Mouse (Mus musculus): Measurements from ENCODE around the gene Trim80. TPM values are rescaled to one million over a fixed set of nuclear protein-coding genes. Genes with fewer than 3 reads are reported as not detected.
A peak's percentile ranks its signal among the peaks of the same experiment; 100 is the strongest.

Trim80 gene
- polyA plus RNA-seq, 1 experiment: not detected

DNA sequence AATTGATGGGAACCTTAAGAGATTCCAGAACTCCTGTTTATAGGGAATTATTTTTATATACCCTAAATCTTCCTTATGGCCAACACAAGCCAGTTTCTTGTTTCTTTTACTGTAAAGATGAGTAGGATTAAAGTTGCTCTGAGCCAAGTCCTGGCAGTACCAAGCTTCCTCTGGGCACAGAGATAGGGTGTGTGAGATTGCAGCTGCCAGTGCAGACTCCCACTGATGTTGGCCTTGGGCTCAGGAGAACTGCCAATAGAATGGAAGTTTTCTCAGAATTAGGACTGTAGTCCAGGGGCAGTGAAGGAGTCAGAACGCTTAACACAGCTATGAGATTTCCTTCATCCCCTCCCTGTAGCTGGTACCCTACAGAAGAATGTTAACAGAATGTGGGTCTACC is 19.0 kb upstream of the Trim80 start:
- H3K36me3 ChIP-seq (ENCODE audit: control insufficient read depth, insufficient read depth): peaks cover 6% of the 10 kb centered on the region
- TF ChIP-seq SRF (IDR thresholded peaks at IDR 0.05; ENCODE audit: control insufficient read depth, insufficient read length, low read depth) (no peak), TCF12 (IDR thresholded peaks at IDR 0.05; ENCODE audit: insufficient read depth, poor library complexity, severe bottlenecking) (no peak), TCF3 (IDR thresholded peaks at IDR 0.05; ENCODE audit: insufficient read length, low read depth) (no peak), E2F4 (IDR thresholded peaks at IDR 0.05; ENCODE audit: insufficient read depth) (no peak), MYOD1 (IDR thresholded peaks at IDR 0.05; ENCODE audit: control insufficient read depth in 1 of 3, insufficient read length in 2 of 3, low read depth in 2 of 3) (no peak), CEBPB (IDR thresholded peaks at IDR 0.05; ENCODE audit: insufficient read depth, poor library complexity, severe bottlenecking) (no peak), POLR2A (IDR thresholded peaks at IDR 0.05; ENCODE audit: insufficient read length, low read depth) (no peak), MYOG (IDR thresholded peaks at IDR 0.05; ENCODE audit: control insufficient read depth in 1 of 3, insufficient read depth in 1 of 3, insufficient read length in 2 of 3, low read depth in 2 of 3) (no peak), USF1 (IDR thresholded peaks at IDR 0.05; ENCODE audit: low read depth) (no peak), POLR2AphosphoS2 (IDR thresholded peaks at IDR 0.05; ENCODE audit: insufficient read length, low read depth) (no peak), MAX (IDR thresholded peaks at IDR 0.05; ENCODE audit: low read depth) (no peak)

DNA sequence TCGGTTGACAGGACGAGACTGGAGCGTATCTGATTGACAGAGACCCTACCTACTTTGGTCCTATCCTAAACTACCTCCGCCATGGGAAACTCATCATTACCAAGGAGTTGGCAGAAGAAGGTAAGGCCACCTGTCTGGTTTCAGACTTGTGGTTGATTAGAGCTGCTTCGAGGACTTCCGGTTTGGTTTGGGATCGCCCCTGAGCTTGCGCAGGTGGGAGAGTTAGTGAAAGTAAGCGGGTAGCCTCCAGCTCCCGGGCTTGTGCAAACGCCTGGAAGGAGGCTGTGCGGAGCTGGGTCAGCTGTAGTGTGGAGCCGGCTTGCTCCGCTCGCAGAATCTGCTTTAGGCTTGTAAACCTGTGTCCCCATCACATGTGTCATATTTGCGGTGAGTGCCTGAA is 18.4 kb upstream of the Trim80 start:
- Histone ChIP-seq H3K36me3 (ENCODE audit: control insufficient read depth, insufficient read depth) (peaks cover 11% of the 10 kb centered on the region), H3K79me2 (ENCODE audit: control insufficient read depth, insufficient read depth) (peaks cover 33% of the 10 kb centered on the region), H3K4me3 (no peak overlapping the region), H3ac (ENCODE audit: control insufficient read depth, insufficient read length) (no peak overlapping the region), H3K4me2 (ENCODE audit: low read depth) (no peak overlapping the region), H3K27me3 (ENCODE audit: control insufficient read depth, insufficient read depth, insufficient read length) (no peaks in the 10 kb centered on the region)
- no peak for TF ChIP-seq POLR2AphosphoS2 (IDR thresholded peaks at IDR 0.05; ENCODE audit: insufficient read length, low read depth)
- TF ChIP-seq MYOD1 (IDR thresholded peaks at IDR 0.05; ENCODE audit: control insufficient read depth in 1 of 3, insufficient read length in 2 of 3, low read depth in 2 of 3): no peak
- TF ChIP-seq USF1 (IDR thresholded peaks at IDR 0.05; ENCODE audit: low read depth): no peak
- TF ChIP-seq SRF (IDR thresholded peaks at IDR 0.05; ENCODE audit: control insufficient read depth, insufficient read length, low read depth): no peak
- TF ChIP-seq TCF3 (IDR thresholded peaks at IDR 0.05; ENCODE audit: insufficient read length, low read depth): no peak

More for the DNA sequence above, 19.0 kb upstream of the Trim80 start:
- Histone ChIP-seq H3ac (ENCODE audit: control insufficient read depth, insufficient read length) (no peak overlapping the region), H3K4me2 (ENCODE audit: low read depth) (peak overlapping the region; percentile 98), H3K79me2 (ENCODE audit: control insufficient read depth, insufficient read depth) (peaks cover 33% of the 10 kb centered on the region), H3K4me3 (peak overlapping the region; percentile 71), H3K27me3 (ENCODE audit: control insufficient read depth, insufficient read depth, insufficient read length) (no peaks in the 10 kb centered on the region)

DNA sequence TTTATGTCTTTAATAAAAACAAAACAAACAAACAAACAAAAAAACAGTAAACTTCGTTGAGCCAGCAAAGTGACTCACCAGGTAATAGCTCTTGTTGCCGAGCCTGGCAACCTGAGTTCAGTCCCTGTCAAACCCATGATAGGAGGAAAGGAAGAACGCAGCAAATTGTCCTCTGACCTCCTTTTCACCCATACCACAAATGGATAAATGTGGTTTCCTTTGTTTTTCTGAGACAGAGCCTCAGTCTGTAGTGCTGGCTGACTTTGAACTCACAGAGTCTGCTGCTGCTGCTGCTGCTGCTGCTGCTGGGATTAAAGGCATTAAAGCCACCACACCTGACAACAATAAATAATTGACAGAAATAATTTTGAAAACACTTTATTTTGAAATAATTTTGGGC is 17.3 kb upstream of the Trim80 start:
- TF ChIP-seq REST (IDR thresholded peaks at IDR 0.05; ENCODE audit: insufficient read depth, insufficient read length): no peak
- no peak for TF ChIP-seq MYOG (IDR thresholded peaks at IDR 0.05; ENCODE audit: control insufficient read depth in 1 of 3, insufficient read depth in 1 of 3, insufficient read length in 2 of 3, low read depth in 2 of 3)
- TF ChIP-seq TCF3 (IDR thresholded peaks at IDR 0.05; ENCODE audit: insufficient read length, low read depth): no peak
- TF ChIP-seq MYOD1 (IDR thresholded peaks at IDR 0.05; ENCODE audit: control insufficient read depth in 1 of 3, insufficient read length in 2 of 3, low read depth in 2 of 3): no peak
- no peak for TF ChIP-seq CEBPB (IDR thresholded peaks at IDR 0.05; ENCODE audit: insufficient read depth, poor library complexity, severe bottlenecking)
- TF ChIP-seq TCF12 (IDR thresholded peaks at IDR 0.05; ENCODE audit: insufficient read depth, poor library complexity, severe bottlenecking): no peak
- no peak overlapping the region for H3K4me3 ChIP-seq
- no peak overlapping the region for H3ac ChIP-seq (ENCODE audit: control insufficient read depth, insufficient read length)
- H3K36me3 ChIP-seq (ENCODE audit: control insufficient read depth, insufficient read depth): peaks cover 6% of the 10 kb centered on the region
- H3K79me2 ChIP-seq (ENCODE audit: control insufficient read depth, insufficient read depth): peaks cover 27% of the 10 kb centered on the region
- H3K27me3 ChIP-seq (ENCODE audit: control insufficient read depth, insufficient read depth, insufficient read length): no peaks in the 10 kb centered on the region
- no peak overlapping the region for H3K4me2 ChIP-seq (ENCODE audit: low read depth)

DNA sequence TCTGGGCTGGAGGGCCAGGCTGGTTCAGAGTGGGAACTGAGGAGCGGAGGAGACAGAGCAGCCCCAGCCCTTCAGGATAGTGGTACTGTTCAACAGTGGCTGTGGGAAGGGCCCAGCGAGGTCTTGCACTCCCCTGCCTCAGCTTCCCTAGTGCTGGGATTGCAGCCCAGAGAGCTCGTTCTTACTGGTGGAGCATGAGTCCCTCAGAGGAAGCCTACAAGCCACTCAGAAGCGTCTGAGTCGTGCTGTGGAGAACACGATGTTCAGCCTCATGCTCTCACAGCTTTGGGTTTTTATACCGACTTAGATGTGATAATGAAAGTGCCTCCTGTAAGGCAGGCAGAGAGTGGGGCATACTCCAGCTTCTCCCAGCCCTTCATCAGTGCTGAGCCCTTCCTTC is 15.7 kb upstream of the Trim80 start:
- Histone ChIP-seq H3K36me3 (ENCODE audit: control insufficient read depth, insufficient read depth) (peaks cover 9% of the 10 kb centered on the region), H3K4me2 (ENCODE audit: low read depth) (no peak overlapping the region), H3K27me3 (ENCODE audit: control insufficient read depth, insufficient read depth, insufficient read length) (no peaks in the 10 kb centered on the region), H3K4me3 (no peak overlapping the region), H3ac (ENCODE audit: control insufficient read depth, insufficient read length) (no peak overlapping the region), H3K79me2 (ENCODE audit: control insufficient read depth, insufficient read depth) (peaks cover 12% of the 10 kb centered on the region)
- TF ChIP-seq SRF (IDR thresholded peaks at IDR 0.05; ENCODE audit: control insufficient read depth, insufficient read length, low read depth) (no peak), E2F4 (IDR thresholded peaks at IDR 0.05; ENCODE audit: insufficient read depth) (no peak), TCF3 (IDR thresholded peaks at IDR 0.05; ENCODE audit: insufficient read length, low read depth) (no peak), TCF12 (IDR thresholded peaks at IDR 0.05; ENCODE audit: insufficient read depth, poor library complexity, severe bottlenecking) (no peak), POLR2AphosphoS2 (IDR thresholded peaks at IDR 0.05; ENCODE audit: insufficient read length, low read depth) (no peak), REST (IDR thresholded peaks at IDR 0.05; ENCODE audit: insufficient read depth, insufficient read length) (no peak), MYOG (IDR thresholded peaks at IDR 0.05; ENCODE audit: control insufficient read depth in 1 of 3, insufficient read depth in 1 of 3, insufficient read length in 2 of 3, low read depth in 2 of 3) (no peak), POLR2A (IDR thresholded peaks at IDR 0.05; ENCODE audit: insufficient read length, low read depth) (no peak), CEBPB (IDR thresholded peaks at IDR 0.05; ENCODE audit: insufficient read depth, poor library complexity, severe bottlenecking) (no peak)

DNA sequence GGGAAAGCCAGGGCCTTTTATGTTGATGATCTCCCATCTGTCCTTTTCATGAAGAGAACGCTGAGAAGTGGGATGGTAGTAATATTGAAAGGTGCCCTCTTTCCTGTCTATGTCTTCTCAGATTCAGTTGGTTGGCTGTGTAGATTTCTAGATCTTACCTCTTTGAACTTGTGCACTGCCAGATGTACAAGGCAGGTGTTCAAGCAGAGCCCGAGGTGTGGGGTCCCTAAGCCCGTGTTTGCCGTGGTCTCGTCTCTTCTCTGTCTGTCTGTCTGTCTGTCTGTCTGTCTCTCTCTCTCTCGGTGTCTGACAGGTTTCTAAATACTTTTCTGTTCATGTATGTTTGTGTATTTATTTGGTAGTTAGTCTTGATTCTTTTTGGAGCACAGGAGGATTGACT is 14.7 kb upstream of the Trim80 start:
- Histone ChIP-seq H3K27me3 (ENCODE audit: control insufficient read depth, insufficient read depth, insufficient read length) (no peaks in the 10 kb centered on the region), H3K36me3 (ENCODE audit: control insufficient read depth, insufficient read depth) (peaks cover 14% of the 10 kb centered on the region), H3K79me2 (ENCODE audit: control insufficient read depth, insufficient read depth) (peaks cover 7% of the 10 kb centered on the region), H3ac (ENCODE audit: control insufficient read depth, insufficient read length) (no peak overlapping the region), H3K4me2 (ENCODE audit: low read depth) (no peak overlapping the region), H3K4me3 (no peak overlapping the region)
- TF ChIP-seq REST (IDR thresholded peaks at IDR 0.05; ENCODE audit: insufficient read depth, insufficient read length): no peak
- TF ChIP-seq E2F4 (IDR thresholded peaks at IDR 0.05; ENCODE audit: insufficient read depth): no peak
- TF ChIP-seq TCF12 (IDR thresholded peaks at IDR 0.05; ENCODE audit: insufficient read depth, poor library complexity, severe bottlenecking): no peak
- TF ChIP-seq MYOD1 (IDR thresholded peaks at IDR 0.05; ENCODE audit: control insufficient read depth in 1 of 3, insufficient read length in 2 of 3, low read depth in 2 of 3): no peak
- no peak for TF ChIP-seq USF1 (IDR thresholded peaks at IDR 0.05; ENCODE audit: low read depth)
- no peak for TF ChIP-seq TCF3 (IDR thresholded peaks at IDR 0.05; ENCODE audit: insufficient read length, low read depth)
- no peak for TF ChIP-seq POLR2AphosphoS2 (IDR thresholded peaks at IDR 0.05; ENCODE audit: insufficient read length, low read depth)
- no peak for TF ChIP-seq MAX (IDR thresholded peaks at IDR 0.05; ENCODE audit: low read depth)
- no peak for TF ChIP-seq MYOG (IDR thresholded peaks at IDR 0.05; ENCODE audit: control insufficient read depth in 1 of 3, insufficient read depth in 1 of 3, insufficient read length in 2 of 3, low read depth in 2 of 3)
- TF ChIP-seq SRF (IDR thresholded peaks at IDR 0.05; ENCODE audit: control insufficient read depth, insufficient read length, low read depth): no peak
- TF ChIP-seq CEBPB (IDR thresholded peaks at IDR 0.05; ENCODE audit: insufficient read depth, poor library complexity, severe bottlenecking): no peak
- no peak for TF ChIP-seq POLR2A (IDR thresholded peaks at IDR 0.05; ENCODE audit: insufficient read length, low read depth)
